Mouse (Mus musculus) brain, adult 2 months (tissue): Measurements from ENCODE around the gene Acp1.
A peak's percentile ranks its signal among the peaks of the same experiment; 100 is the strongest.

ENCODE experiments used
- DNase-seq: peaks from one replicate; pipeline ENCODE4 v3.0.0; 2011; ENCODE audit warnings: low read depth, low spot score

The Acp1 gene

GRCm38 (mm10) chr12:30864347-30864746 lies 47.0 kb downstream of the Acp1 start:
- DNase-seq: no peak

- no peak for DNase-seq
Observed at GRCm38 (mm10) chr12:30856172-30856571, 55.2 kb downstream of the Acp1 start.

GRCm38 (mm10) chr12:30855442-30856159 lies 55.8 kb downstream of the Acp1 start:
- no peak for DNase-seq

GRCm38 (mm10) chr12:30851871-30852270 lies 59.5 kb downstream of the Acp1 start:
- DNase-seq: peak; percentile 44

GRCm38 (mm10) chr12:30850902-30851301 lies 60.5 kb downstream of the Acp1 start:
- peak; percentile 71 for DNase-seq

- DNase-seq: no peak
Observed at GRCm38 (mm10) chr12:30848521-30848920, 62.9 kb downstream of the Acp1 start.
